Mouse (Mus musculus): Measurements from ENCODE around the gene Cyth3.

- TF ChIP-seq POLR2A (IDR thresholded peaks at IDR 0.05; ENCODE audit: borderline replicate concordance, control insufficient read depth, low read depth, low read length) (no peak), CTCF (IDR thresholded peaks at IDR 0.05; ENCODE audit: control insufficient read depth, insufficient read depth, low read length) (no peak)
Measured at GRCm38 (mm10) chr5:143684911-143685390, 62.7 kb downstream of the Cyth3 start.

Measured in bone marrow, adult 2 months (tissue).